Mouse (Mus musculus) embryonic facial prominence, embryonic 10.5 days (tissue): ENCODE results near the gene Gamt. TPM values are rescaled to one million over a fixed set of nuclear protein-coding genes. Genes with fewer than 3 reads are reported as not detected.
A peak's percentile ranks its signal among the peaks of the same experiment; 100 is the strongest.

Source experiments
- DNase-seq: peaks from one replicate; pipeline ENCODE4 v3.0.0-alpha.2; 2017; ENCODE audit warnings: low spot score
- H3K27ac ChIP-seq: fragments of 300-500 bp; sonication (generic); replicated peaks from 2 replicates; pipeline ENCODE4 v1.5.1; 2016; ENCODE audit warnings: mild to moderate bottlenecking
- H3K27me3 ChIP-seq: fragments of 300-500 bp; sonication (generic); replicated peaks from 2 replicates; pipeline ENCODE4 v1.6.1; 2016; ENCODE audit warnings: low read depth, mild to moderate bottlenecking; ENCODE audit not compliant: poor library complexity, severe bottlenecking
- H3K36me3 ChIP-seq: fragments of 300-500 bp; sonication (generic); replicated peaks from 2 replicates; pipeline ENCODE4 v1.6.1; 2016; ENCODE audit warnings: mild to moderate bottlenecking, moderate library complexity
- H3K4me1 ChIP-seq: fragments of 300-500 bp; sonication (generic); 2 replicates; pipeline ENCODE4 v1.6.1; 2016
- H3K4me3 ChIP-seq: fragments of 300-500 bp; sonication (generic); 2 replicates; pipeline ENCODE4 v1.5.1; 2016; ENCODE audit warnings: mild to moderate bottlenecking, moderate library complexity
- H3K9me3 ChIP-seq: fragments of 300-500 bp; sonication (generic); 2 replicates; pipeline ENCODE4 v1.6.1; 2016; ENCODE audit warnings: mild to moderate bottlenecking
- WGBS: fragments of 180-500 bp; shearing (Covaris S2); methylation state at CpG from one replicate; pipeline ENCODE4 v1.1.7; 2016; 5-methylcytosine and 5-hydroxymethylcytosine counted together
- polyA plus RNA-seq: library from polyadenylated mRNA; unstranded; fragments of >200 nt; fragmentation: Nextera tagmentation; extraction: Ambion mirVana; gene quantifications from 2 replicates; pipeline ENCODE4 v1.2.1, GENCODE M21; 2016

The Gamt gene
- polyA plus RNA-seq, 1 experiment from 2014 or later: 25.0 TPM

- peaks cover 89% of the 10 kb centered on the region for H3K4me1 ChIP-seq
- no peak for DNase-seq
- peaks cover 24% of the 10 kb centered on the region for H3K36me3 ChIP-seq
- H3K4me3 ChIP-seq: peak overlapping the region; percentile 98
- H3K9me3 ChIP-seq: no peaks in the 10 kb centered on the region
- WGBS: 79% methylated on average over 5 of the region's 5 CpGs
- H3K27ac ChIP-seq: peak overlapping the region; percentile 42
- H3K27me3 ChIP-seq: peaks cover 56% of the 10 kb centered on the region
These were observed 36.0 kb upstream of the Gamt start for GRCm38 (mm10) chr10:80296824-80297223.

DNA sequence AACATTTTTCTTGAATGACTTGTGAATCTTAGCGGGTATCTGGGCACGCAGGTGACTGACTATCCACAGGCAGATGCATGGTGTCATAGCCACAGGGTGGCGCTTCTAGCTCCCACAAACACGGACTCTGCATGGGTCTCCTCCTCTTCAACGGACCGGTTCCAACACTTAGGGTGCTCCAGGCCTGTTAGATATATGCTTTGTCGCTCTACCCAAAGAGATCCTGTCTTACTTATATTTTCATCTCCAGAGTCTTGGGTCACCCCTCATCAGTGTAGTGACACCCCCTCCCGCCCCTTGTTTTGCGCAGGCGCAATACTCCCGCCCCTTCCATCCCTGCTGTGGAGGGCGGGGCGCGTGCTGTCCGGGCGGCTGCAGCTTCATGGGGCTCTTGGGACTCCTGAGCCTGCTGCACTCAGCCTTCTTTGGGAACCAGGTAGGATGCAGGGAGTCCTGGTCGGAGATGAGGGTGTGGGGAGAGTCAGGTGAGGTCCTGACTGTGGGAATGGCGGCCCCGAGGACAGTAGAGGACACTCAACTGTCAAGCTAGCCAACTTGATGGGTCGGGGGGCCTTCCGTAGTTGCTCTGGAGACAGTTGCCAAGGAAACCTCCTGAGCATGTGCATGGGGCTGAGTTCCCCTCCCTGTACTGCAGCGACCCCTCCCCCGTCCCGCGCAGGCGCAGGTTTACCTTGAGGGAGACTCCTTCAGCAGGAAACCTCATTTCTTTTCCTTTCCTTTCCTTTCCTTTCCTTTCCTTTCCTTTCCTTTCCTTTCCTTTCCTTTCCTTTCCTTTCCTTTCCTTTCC lies 35.0 kb upstream of the Gamt start, which contains the start of gene Apc2:
Gene Apc2, plus strand, starts transcription at position 360 of the 808 bp plus-strand sequence.
- peak; percentile 82 for DNase-seq
- peaks cover 46% of the 10 kb centered on the region for H3K27me3 ChIP-seq
- H3K36me3 ChIP-seq: peaks cover 24% of the 10 kb centered on the region
- H3K4me3 ChIP-seq: peak within 1 kb of the TSS; percentile 98
- WGBS: under 1% methylated on average over 26 of the region's 26 CpGs
- peak within 1 kb of the TSS; percentile 42 for H3K27ac ChIP-seq
- H3K4me1 ChIP-seq: peaks cover 80% of the 10 kb centered on the region
- H3K9me3 ChIP-seq: no peaks in the 10 kb centered on the region

DNA sequence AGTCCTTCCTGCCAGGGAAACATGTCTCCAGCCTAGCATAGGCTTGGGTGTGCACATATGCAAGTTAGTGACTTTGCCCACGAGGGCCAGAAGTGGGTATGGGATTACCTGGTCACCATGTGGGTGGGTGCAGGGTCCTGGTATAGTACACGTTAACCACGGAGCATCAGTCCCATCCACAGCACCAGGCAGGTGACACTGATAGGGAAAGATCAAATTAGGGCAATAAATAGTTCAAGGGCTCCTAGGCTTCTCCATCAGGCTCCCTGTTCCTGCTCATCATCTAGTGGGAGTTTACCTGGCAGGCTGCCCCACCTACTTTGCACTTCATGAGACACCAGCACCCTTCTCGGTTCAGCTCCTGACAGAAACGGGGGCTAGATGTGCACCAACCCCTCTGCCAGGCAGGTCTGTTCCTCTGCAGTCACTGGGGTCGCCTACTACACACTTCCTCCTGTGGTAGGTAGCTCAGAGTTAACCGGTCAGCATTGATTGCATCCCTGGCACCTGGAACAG lies 34.0 kb upstream of the Gamt start:
- peaks cover 36% of the 10 kb centered on the region for H3K27me3 ChIP-seq
- no peaks in the 10 kb centered on the region for H3K9me3 ChIP-seq
- H3K4me1 ChIP-seq: peaks cover 70% of the 10 kb centered on the region
- H3K4me3 ChIP-seq: peak overlapping the region; percentile 98
- no peak for DNase-seq
- peaks cover 24% of the 10 kb centered on the region for H3K36me3 ChIP-seq
- WGBS: 47% methylated on average over 7 of the region's 7 CpGs
- H3K27ac ChIP-seq: no peak overlapping the region

GRCm38 (mm10) chr10:80294311-80294710 lies 33.5 kb upstream of the Gamt start:
- H3K9me3 ChIP-seq: no peaks in the 10 kb centered on the region
- peaks cover 31% of the 10 kb centered on the region for H3K27me3 ChIP-seq
- peaks cover 65% of the 10 kb centered on the region for H3K4me1 ChIP-seq
- peak overlapping the region; percentile 98 for H3K4me3 ChIP-seq
- peaks cover 25% of the 10 kb centered on the region for H3K36me3 ChIP-seq
- no peak for DNase-seq
- H3K27ac ChIP-seq: no peak overlapping the region
- 76% methylated on average over 4 of the region's 4 CpGs for WGBS

DNA sequence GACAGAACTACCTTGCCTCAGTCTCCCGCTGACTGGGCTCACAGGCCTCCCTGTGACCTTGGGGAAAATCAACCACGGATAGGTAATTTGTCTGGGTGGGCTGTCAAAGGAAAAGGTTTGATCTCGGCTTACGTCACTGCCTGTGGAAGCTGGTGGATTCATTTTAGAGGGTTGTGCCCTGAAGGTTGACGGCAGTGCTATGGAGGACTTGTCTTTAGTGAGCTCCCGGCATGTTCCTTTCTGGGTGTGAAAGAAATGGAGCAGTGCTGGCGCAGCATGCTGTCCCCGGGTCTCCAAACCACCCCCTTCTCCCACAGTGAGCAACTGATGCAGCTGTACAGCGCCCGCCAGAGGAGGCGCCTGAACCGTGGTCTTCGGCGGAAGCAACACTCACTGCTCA lies 32.5 kb upstream of the Gamt start:
- Histone ChIP-seq H3K4me3 (peak overlapping the region; percentile 98), H3K27me3 (peaks cover 21% of the 10 kb centered on the region), H3K27ac (peak overlapping the region; percentile 99), H3K9me3 (no peaks in the 10 kb centered on the region), H3K4me1 (peaks cover 55% of the 10 kb centered on the region), H3K36me3 (peaks cover 35% of the 10 kb centered on the region)
- WGBS: 27% methylated on average over 14 of the region's 14 CpGs
- DNase-seq: no peak

DNA sequence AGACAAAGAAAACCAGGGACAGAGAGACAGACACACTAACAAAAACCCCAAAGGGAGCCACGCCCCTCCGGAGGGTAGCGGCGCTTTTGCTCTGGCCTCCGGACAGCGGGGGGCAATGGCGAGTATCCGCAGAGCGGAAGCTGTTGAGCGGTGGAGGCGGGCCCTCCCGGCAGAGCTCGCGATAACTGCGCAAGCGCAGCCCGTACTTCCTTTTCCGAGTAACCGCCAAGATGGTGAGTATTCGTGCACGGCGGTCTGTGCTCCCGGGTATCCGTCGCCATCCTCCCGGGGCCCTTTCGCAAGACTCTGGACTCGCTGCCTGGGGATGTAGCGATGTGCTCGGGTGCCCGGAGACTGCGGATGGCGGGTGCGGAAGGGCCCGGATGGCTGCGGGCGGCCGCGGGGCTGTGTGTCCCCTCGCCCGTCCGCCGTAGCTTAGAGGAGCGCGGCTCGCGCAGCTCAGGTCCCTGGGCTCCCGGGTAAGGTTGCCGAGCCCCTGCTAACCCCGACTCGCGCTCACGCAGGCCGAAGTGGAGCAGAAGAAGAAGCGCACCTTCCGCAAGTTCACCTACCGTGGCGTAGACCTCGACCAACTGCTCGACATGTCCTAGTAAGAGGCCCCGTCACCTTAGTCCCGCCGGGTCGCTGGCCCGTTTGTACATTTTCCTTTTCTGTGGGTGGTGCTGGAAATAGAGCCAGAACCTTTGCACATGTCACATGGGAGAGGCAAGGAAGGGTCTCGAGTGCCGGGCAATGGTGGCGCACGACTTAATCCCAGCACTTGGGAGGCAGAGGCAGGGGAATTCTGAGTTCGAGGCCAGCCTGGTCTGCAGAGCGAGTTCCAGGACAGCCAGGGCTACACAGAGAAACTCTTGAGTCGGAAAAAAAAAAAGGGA lies 31.7 kb upstream of the Gamt start, which contains the start of gene Rps15:
Gene Rps15, plus strand, starts transcription at position 203 of the 896 bp plus-strand sequence.
- Histone ChIP-seq H3K36me3 (peaks cover 42% of the 10 kb centered on the region), H3K4me3 (peak within 1 kb of the TSS; percentile 98), H3K9me3 (no peaks in the 10 kb centered on the region), H3K27ac (peak within 1 kb of the TSS; percentile 99), H3K4me1 (peaks cover 49% of the 10 kb centered on the region), H3K27me3 (peaks cover 12% of the 10 kb centered on the region)
- WGBS: under 1% methylated on average over 72 of the region's 72 CpGs
- DNase-seq: peak; percentile 98

DNA sequence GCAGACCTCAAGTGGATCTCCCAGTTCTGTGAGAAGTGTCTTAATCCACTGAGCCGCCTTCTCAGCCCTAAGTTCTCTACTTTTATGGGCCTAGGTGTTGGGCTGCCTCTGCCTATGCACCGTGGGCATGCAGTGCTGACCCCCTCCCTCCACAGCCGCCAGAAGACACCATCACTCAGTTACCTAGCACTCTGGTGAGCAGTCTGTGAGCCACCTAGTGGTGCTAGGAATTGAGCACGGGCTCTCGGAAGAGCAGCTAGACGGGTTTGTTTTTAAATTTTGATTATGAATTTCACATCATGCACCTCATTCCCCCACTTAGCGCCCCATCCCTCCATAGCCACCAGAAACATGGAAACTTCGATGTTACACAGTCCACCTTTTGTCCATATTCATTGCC lies 27.8 kb upstream of the Gamt start:
- no peak for DNase-seq
- Histone ChIP-seq H3K36me3 (peaks cover 65% of the 10 kb centered on the region), H3K4me1 (peaks cover 12% of the 10 kb centered on the region), H3K27ac (no peak overlapping the region), H3K9me3 (no peaks in the 10 kb centered on the region), H3K4me3 (no peak overlapping the region), H3K27me3 (no peaks in the 10 kb centered on the region)
- 78% methylated on average over 8 of the region's 8 CpGs for WGBS

DNA sequence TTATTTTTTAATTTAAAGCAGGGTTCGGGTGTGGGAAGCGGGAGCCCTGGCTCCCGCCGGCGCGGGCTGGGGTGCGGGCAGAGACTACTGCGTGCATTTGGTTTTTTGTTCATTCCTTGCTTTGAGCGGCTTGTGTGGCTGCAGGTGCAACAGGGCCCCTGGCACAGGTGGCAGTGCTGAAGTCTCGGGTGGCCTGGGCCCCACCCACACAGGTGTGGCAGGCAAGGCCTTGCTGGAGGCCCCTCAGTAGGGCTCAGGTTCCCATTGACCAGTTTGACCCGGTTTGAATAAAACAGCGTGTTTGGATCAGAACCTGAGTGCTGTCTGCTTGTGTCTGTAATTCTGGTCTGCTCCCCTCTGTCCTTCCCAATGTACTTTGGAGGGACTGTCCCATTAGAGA lies 27.3 kb upstream of the Gamt start:
- Histone ChIP-seq H3K9me3 (no peaks in the 10 kb centered on the region), H3K36me3 (peaks cover 65% of the 10 kb centered on the region), H3K27ac (no peak overlapping the region), H3K4me1 (peaks cover 7% of the 10 kb centered on the region), H3K27me3 (no peaks in the 10 kb centered on the region), H3K4me3 (no peak overlapping the region)
- 94% methylated on average over 12 of the region's 12 CpGs for WGBS
- DNase-seq: no peak

DNA sequence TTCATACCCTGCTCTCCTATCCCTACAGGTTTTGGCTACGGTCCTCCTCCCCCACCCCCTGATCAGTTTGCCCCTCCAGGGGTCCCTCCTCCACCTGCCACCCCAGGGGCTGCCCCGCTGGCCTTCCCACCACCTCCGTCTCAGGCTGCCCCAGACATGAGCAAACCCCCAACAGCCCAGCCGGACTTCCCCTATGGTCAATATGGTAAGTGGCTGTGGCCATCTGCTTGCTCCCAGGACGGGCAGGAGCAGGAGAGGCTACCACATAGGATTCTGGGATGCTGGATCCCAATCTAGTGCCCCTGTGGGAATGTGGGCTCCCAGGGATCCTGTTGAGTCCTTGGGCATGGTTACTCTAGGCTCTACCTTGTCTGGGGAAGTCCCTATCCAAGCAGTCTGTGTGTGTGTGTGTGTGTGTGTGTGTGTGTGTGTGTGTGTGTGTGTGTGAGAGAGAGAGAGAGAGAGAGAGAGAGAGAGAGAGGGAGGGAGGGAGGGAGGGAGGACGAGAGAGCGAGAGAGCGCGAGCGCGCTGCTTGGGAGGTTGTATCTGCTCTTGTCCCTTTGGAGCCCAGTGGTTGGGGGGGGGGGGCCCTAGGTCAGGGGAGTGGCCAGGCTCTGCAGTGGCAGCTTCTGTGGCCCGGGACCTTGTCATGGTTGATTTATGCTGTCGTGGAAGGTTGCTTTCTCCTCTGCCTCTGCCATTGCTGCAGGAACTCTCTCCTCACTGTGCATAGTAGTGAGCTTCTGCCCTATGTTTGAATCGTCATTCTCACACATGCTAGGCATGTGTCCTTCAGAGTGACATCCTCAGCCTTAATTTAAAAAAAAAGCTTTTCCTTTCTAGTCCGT lies 24.6 kb upstream of the Gamt start:
- Histone ChIP-seq H3K27me3 (no peaks in the 10 kb centered on the region), H3K9me3 (no peaks in the 10 kb centered on the region), H3K36me3 (peaks cover 89% of the 10 kb centered on the region), H3K27ac (no peak overlapping the region), H3K4me1 (0 out of 2 replicates have a peak, but pooled peaks cover 4% of the 10 kb centered on the region), H3K4me3 (no peak overlapping the region)
- WGBS: 85% methylated on average over 15 of the region's 15 CpGs
- DNase-seq: no peak

- H3K36me3 ChIP-seq: peaks cover 100% of the 10 kb centered on the region
- no peaks in the 10 kb centered on the region for H3K27me3 ChIP-seq
- H3K4me1 ChIP-seq: 0 out of 2 replicates have a peak, but pooled peaks cover 4% of the 10 kb centered on the region
- WGBS: 90% methylated on average over 20 of the region's 20 CpGs
- no peaks in the 10 kb centered on the region for H3K9me3 ChIP-seq
- H3K27ac ChIP-seq: no peak overlapping the region
- no peak for DNase-seq
- no peak overlapping the region for H3K4me3 ChIP-seq
These were observed 21.9 kb upstream of the Gamt start for GRCm38 (mm10) chr10:80282481-80283441.

GRCm38 (mm10) chr10:80281921-80282371 lies 21.1 kb upstream of the Gamt start:
- H3K4me3 ChIP-seq: no peak overlapping the region
- H3K9me3 ChIP-seq: no peaks in the 10 kb centered on the region
- no peak overlapping the region for H3K27ac ChIP-seq
- DNase-seq: no peak
- 0 out of 2 replicates have a peak, but pooled peaks cover 4% of the 10 kb centered on the region for H3K4me1 ChIP-seq
- peaks cover 100% of the 10 kb centered on the region for H3K36me3 ChIP-seq
- no peaks in the 10 kb centered on the region for H3K27me3 ChIP-seq
- 78% methylated on average over 8 of the region's 8 CpGs for WGBS
